Mouse (Mus musculus) thymus, postnatal 0 days (tissue): Measurements from ENCODE around the gene Higd1c. TPM values are rescaled to one million over a fixed set of nuclear protein-coding genes. Genes with fewer than 3 reads are reported as not detected.
"Not testable (repeated sequence)": the region's sequence is repeated elsewhere in the genome, so short reads cannot be mapped to it uniquely, and the experiment has no call there.

Experiments
- DNase-seq: peaks from one replicate; pipeline ENCODE4 v3.0.0-alpha.2; 2015; ENCODE audit warnings: low spot score
- polyA plus RNA-seq: library from polyadenylated mRNA; unstranded; fragments of >200 nt; fragmentation: Nextera tagmentation; extraction: Ambion mirVana; gene quantifications from 2 replicates; pipeline ENCODE4 v1.2.1, GENCODE M21; 2015

Higd1c gene
- polyA plus RNA-seq, result not detected in 2 replicates

DNA sequence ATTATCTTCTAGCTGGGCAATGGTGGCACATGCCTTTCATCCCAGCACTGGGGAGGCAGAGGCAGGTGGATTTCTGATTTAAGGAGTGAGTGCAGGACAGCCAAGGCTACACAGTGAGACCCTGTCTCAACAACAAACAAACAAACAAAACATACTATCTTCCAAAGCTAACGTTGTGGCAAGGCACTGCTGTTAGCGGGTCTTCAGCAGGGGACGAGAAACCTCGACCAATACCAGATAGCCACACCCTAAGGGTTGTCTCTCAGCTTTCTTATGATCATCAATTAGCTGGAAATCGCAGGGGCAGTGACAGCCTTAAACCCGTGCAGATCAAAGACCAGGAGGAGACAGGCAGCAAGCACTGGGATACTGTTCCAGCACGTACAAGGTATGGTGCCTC, at the start of gene Higd1c:
Higd1c (plus strand) TSS at position 301 of the 400 bp plus-strand sequence.
- DNase-seq, result no peak

- not testable (repeated sequence) for DNase-seq
These were observed 46.2 kb upstream of the Higd1c start for GRCm38 (mm10) chr15:100318014-100318671.

DNA sequence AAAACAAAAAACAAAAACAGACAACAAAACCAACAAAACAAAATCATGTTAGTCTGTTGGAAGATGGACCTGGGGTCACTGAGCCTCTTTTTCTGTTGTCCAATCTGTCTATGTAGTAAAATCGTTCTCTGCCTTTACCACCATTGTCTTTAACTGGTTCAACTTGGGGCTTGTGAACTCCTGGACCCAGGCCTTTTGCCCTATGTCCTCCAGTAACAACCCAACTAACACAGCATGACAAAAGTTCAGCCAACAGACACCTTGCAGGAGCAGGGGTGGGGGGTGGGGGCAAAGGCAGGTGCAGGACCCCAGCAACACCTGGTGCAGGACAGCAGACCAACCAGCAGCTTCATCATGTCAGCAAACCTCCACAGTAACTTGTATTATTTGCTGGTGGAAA, 44.5 kb upstream of the Higd1c start:
- DNase-seq, result no peak

- no peak for DNase-seq
These were observed 43.9 kb upstream of the Higd1c start for GRCm38 (mm10) chr15:100320295-100320905.

GRCm38 (mm10) chr15:100321134-100321533, 43.2 kb upstream of the Higd1c start:
- no peak for DNase-seq

GRCm38 (mm10) chr15:100324021-100324591, 40.2 kb upstream of the Higd1c start:
- DNase-seq, result no peak

GRCm38 (mm10) chr15:100325235-100325634, 39.1 kb upstream of the Higd1c start:
- DNase-seq, result no peak

GRCm38 (mm10) chr15:100328089-100328488, 36.3 kb upstream of the Higd1c start:
- DNase-seq, result not testable (repeated sequence)

DNA sequence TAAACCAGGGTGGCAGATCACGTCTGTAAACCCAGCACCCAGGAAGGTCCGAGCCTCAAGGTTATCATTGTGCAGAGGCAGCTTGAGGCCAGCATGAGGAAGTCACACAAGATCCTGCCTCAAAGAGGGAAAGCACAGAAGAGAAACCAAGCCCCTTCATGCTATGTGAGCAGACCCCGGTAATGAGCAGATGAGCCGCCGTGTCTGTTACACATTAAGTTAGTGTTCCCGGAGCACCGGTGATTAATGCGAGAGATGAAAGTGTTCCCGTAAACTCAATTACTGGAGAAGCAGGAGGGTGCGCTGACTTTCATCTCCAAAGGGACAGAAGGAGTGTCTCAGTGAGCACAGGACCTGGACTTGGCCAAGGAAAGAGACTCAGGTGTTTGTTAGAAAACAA, 35.0 kb upstream of the Higd1c start:
- DNase-seq, result not testable (repeated sequence)

DNA sequence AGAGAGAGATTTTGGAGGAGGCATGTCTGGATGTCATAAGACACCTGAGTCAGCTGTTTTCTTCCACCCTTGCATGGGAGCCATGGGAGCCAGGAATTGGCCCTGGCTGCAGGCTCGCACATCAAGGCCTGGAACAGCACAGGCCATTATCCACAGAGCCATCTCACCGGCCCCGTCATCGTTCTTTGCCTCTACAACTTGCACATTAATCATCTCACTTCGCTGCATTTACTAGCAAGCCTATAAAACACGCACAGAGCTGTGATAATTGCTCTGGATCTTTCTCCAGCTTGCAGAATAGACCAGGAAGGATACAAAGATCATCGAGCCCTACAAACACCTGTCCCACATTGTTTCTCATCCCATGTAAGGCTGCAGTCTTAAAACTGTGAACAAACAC, 33.6 kb upstream of the Higd1c start:
- no peak for DNase-seq

DNA sequence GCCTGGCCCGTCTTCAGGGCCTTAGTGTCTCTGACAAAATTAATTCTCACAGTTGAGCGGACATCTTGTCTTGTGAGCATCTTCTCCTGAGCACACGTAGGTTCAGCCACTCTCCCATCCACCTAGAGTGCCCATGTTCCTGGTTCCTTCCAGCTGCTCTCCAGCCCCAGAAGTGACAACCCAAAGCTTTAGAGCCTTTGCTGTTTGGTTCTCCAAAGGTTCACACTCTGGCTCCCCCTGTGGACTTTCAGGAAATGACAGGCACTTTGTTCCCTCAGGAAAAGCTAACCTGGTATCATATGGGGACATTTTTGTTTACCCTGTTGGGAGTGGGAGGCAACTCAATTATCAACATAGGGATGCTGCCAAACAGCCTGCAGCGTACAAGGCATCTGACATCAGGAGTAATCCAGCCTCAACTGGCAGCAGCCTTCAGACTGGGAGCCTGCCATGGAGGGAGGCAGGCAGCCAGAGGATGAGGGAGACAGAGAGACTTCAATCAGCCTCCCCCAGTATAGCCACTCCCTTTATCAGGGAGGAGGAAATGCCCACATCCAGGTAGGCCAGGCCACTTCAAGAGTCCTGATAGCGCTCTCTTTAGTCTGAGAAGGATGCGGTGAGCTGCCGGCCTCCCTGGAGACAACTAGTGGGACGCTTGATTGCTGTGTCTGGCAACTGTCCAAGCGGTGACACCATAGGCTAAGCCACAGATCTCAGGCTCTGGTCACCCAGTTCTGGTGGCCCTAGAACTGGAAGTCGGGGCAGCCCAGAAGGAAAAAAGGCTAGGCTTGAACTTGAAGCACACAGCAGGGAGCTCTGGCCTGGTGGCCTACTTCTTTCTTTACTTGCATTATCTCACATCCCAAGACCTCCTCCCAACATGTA, 32.0 kb upstream of the Higd1c start:
- not testable (repeated sequence) for DNase-seq

DNA sequence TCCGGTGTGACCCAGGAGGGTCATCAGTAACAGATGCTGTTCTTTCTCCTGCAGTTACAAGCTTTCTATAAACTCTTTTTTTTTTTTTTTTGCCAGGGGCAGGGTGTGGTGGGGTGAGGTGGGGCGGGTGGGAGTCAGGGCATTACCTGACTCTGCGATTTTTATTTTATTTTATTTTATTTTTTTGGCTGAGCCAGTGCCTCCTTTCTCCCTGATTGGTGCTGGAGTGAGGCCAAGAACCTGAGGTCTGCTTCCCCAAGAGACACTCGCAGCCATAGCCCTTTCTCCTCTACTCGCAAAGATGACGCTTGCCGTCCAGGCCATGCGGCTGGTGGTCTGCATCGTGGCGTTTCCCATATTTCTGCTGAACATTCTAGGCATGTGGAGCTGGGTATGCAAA, 29.7 kb upstream of the Higd1c start, which contains the start of gene Mettl7a3:
Mettl7a3 (plus strand) TSS at position 301 of the 400 bp plus-strand sequence.
- DNase-seq, result no peak

DNA sequence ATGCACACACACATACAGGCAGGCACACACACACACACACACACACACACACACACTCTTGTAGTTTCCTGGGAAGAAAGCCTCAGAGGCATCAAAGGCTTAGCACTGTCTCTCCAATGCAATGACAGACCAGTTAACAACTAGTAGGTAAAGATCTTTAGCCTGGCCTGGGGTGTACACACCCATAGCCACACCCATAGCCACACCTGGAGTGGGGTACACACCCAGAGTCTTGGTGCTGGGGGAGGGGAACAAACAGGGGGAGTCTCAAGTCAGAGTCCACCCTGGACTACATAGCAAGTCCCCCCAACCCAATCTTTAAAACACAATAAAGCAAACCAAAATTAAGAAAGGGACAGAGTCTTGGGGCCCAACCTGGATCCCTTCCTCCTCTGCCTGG, 27.0 kb upstream of the Higd1c start:
- not testable (repeated sequence) for DNase-seq

- peak; percentile 46 for DNase-seq
These were observed 26.5 kb upstream of the Higd1c start for GRCm38 (mm10) chr15:100337847-100338246.

DNA sequence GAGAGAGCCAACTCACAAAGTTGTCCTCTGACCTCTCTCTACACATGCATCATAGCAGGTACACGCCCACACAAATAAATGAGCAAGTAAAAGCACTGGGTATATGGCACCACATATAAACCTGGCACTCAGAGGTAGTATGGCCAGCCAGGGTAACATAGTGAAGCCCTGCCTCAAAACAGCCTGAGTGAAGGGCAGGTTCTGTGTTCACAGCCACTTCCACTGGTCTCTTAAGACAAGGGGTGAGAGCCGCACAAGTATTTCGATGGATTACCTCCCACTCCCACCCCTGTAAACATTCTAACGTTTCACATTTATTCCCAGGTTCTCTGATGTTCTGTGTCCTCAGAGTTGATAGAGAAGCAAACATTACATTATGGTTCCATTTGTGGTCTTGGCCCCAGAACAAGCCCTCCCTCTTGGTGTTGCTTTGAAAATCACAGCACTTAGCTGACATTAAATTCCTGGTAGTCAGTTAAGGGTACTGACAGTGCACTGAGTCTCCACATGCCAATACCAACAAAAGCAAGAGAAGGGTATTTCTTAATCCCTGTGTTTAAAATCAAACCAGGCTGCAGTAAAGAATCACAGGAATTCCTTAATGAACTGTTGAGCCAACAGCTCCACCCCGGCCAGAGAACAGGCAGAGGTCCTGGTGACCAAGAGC, 22.9 kb upstream of the Higd1c start:
- not testable (repeated sequence) for DNase-seq

DNA sequence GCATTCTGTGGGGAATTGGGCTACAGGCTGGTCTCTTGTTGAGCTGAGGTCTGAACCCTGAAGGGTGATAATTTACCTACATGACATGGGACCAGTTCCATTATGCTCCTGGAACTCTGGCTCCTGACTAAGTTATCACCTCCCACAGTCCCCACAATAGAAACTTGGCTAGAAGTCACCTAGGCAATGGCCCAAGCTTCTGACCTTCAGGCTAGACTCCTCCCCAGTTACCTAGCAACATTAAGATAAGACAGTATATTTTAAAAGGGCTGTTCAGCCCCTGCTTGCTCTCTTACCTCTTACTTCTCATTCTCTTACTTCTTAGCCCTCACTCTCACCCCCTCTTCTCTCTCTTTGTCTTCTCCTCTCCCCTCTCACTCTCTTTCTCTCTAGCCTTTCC, 18.9 kb upstream of the Higd1c start:
- no peak for DNase-seq

DNA sequence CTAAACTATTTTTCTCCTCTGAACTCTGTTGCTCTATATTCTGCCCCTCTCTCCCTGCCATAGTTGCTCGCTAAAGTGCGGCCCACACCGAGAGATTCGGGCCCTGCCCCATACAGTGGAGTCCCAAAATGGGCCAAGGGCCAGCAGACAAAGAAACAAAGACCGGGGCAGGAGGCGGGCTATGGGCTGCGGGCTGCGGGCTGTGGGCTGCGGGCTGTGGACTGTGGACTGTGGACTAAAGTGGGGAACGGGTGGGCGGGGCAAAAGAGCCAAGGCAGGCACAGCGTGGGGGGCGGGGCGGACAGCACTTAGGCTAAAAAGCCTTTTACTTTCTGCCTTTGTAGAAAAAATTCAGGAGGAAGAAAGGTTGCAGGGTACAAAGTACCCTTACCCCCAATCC, 17.6 kb upstream of the Higd1c start:
- no peak for DNase-seq

- no peak for DNase-seq
These were observed 14.8 kb upstream of the Higd1c start for GRCm38 (mm10) chr15:100349496-100349895.

DNA sequence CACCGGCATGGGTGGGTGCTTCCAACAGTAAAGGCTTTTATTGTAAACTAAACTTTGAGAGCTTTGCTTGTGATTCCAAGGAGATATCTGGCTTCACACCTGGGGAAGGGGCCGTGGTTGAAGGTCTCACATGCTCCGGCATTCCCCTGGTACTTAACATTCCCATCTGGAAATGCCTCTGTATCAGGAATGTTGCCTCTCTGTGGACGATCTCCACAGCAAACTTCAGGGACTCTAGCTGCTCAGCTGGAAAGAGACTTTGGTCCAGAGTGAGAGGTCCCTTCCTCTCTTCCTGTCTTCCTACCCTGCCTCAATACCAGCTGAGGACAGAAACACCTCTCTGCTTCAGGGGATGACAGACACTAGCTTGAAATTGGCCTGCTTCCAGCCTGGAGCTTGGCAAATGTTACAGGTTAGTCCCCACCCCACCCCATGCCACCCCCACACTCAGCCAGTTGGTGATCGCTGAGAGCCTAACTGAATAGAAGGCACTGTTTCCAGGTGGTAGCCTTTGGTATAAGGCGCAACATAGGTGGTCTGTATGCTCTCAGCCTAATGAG, 12.8 kb upstream of the Higd1c start:
- no peak for DNase-seq

- DNase-seq, result no peak
These were observed 11.6 kb upstream of the Higd1c start, which contains the start of the genes Methig1 and Mettl7a2 for GRCm38 (mm10) chr15:100352711-100353250. Gene Methig1 (plus strand): TSS chr15:100353149. Gene Mettl7a2 (plus strand): TSS chr15:100353200.
